Mouse (Mus musculus): ENCODE measurements at regions not wholly inside any gene's neighbourhood (a gene's known extent, or its start where the extent isn't known, plus 50 kb on each side); places are given as distances from the start of the nearest gene placed in this dataset.

DNA sequence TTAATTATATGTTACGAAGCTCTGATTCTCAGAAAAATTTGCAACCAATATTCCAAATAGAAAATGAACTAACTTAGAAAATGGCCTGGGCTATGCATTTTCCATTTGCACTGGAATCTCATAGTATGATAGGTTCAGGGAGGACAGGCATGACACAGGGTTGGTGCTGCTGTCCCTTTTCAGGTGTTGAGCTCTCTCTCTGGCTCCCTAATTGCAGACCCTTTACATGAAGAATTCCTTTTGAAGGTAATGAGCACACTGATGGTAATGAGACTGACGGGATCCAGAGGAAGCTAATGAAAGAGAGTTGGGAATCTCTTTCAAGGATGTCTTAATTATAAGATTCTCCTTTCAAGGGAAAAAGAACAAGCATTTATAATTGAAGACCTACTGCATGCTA lies 87.6 kb downstream of the Serpinb8 start:
- Histone ChIP-seq H3K4me2 (ENCODE audit: low read length) (no peak overlapping the region), H3K9ac (ENCODE audit: low read depth, low read length) (no peak overlapping the region), H3K36me3 (ENCODE audit: control insufficient read depth, insufficient read depth, low read length) (no peaks in the 10 kb centered on the region), H3K4me1 (ENCODE audit: control insufficient read depth, insufficient read depth, low read length) (no peaks in the 10 kb centered on the region), H3K27me3 (ENCODE audit: control insufficient read depth, insufficient read depth, low read depth, low read length) (no peaks in the 10 kb centered on the region), H3K27ac (ENCODE audit: low read length) (no peak overlapping the region), H3K4me3 (ENCODE audit: low read depth, low read length) (no peak overlapping the region), H3K9me3 (replicated peaks; ENCODE audit: control insufficient read depth, low read length, poor library complexity, severe bottlenecking) (no peaks in the 10 kb centered on the region)
- WGBS = 68% methylated on average over 2 of the region's 2 CpGs
- no peak for ATAC-seq

GRCm38 (mm10) chr1:107696858-107697257 lies 107.1 kb downstream of the Serpinb8 start:
- H3K36me3 ChIP-seq (ENCODE audit: control insufficient read depth, insufficient read depth, low read length) = no peaks in the 10 kb centered on the region
- no peaks in the 10 kb centered on the region for H3K27me3 ChIP-seq (ENCODE audit: control insufficient read depth, insufficient read depth, low read depth, low read length)
- no peak overlapping the region for H3K9ac ChIP-seq (ENCODE audit: low read depth, low read length)
- no peak overlapping the region for H3K27ac ChIP-seq (ENCODE audit: low read length)
- no peak overlapping the region for H3K4me2 ChIP-seq (ENCODE audit: low read length)
- WGBS = 15% methylated on average over 2 of the region's 2 CpGs
- ATAC-seq = no peak
- no peaks in the 10 kb centered on the region for H3K4me1 ChIP-seq (ENCODE audit: control insufficient read depth, insufficient read depth, low read length)
- no peak overlapping the region for H3K4me3 ChIP-seq (ENCODE audit: low read depth, low read length)
- no peaks in the 10 kb centered on the region for H3K9me3 ChIP-seq (replicated peaks; ENCODE audit: control insufficient read depth, low read length, poor library complexity, severe bottlenecking)

- Histone ChIP-seq H3K4me3 (ENCODE audit: low read depth, low read length) (no peak overlapping the region), H3K36me3 (ENCODE audit: control insufficient read depth, insufficient read depth, low read length) (no peaks in the 10 kb centered on the region), H3K9me3 (replicated peaks; ENCODE audit: control insufficient read depth, low read length, poor library complexity, severe bottlenecking) (no peaks in the 10 kb centered on the region), H3K4me2 (ENCODE audit: low read length) (no peak overlapping the region), H3K9ac (ENCODE audit: low read depth, low read length) (no peak overlapping the region), H3K27ac (ENCODE audit: low read length) (no peak overlapping the region), H3K4me1 (ENCODE audit: control insufficient read depth, insufficient read depth, low read length) (peaks cover 2% of the 10 kb centered on the region; the same call in 1 of the 2 replicates), H3K27me3 (ENCODE audit: control insufficient read depth, insufficient read depth, low read depth, low read length) (no peaks in the 10 kb centered on the region)
- ATAC-seq = 0 out of 2 replicates have a peak, but pooled peaks have one; percentile 14
These were observed 116.3 kb downstream of the Serpinb8 start for GRCm38 (mm10) chr1:107706108-107706548.

DNA sequence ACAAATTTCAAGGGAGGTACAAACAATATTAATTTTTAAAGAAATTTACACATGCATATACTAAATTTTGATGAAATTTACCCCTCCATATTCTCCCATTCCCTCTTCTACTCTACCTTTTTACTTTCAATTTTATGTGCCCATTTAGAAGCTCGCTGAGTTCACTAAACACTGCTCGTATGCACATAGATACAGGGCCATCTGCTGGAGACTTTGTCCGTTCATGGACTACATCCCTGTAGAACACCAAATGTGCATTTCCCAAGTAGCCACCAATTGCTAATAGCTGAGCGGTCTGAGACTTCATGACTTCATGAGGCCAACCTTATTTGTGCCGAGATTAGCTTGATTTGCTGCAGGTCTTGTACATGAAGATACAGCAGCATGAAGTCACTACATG lies 118.8 kb downstream of the Serpinb8 start:
- H3K27me3 ChIP-seq (ENCODE audit: control insufficient read depth, insufficient read depth, low read depth, low read length) = no peaks in the 10 kb centered on the region
- WGBS = 97% methylated on average over 5 of the region's 5 CpGs
- no peak overlapping the region for H3K4me2 ChIP-seq (ENCODE audit: low read length)
- H3K9ac ChIP-seq (ENCODE audit: low read depth, low read length) = no peak overlapping the region
- H3K4me1 ChIP-seq (ENCODE audit: control insufficient read depth, insufficient read depth, low read length) = peaks cover 2% of the 10 kb centered on the region; the same call in 1 of the 2 replicates
- H3K27ac ChIP-seq (ENCODE audit: low read length) = no peak overlapping the region
- H3K36me3 ChIP-seq (ENCODE audit: control insufficient read depth, insufficient read depth, low read length) = no peaks in the 10 kb centered on the region
- H3K9me3 ChIP-seq (replicated peaks; ENCODE audit: control insufficient read depth, low read length, poor library complexity, severe bottlenecking) = no peaks in the 10 kb centered on the region
- ATAC-seq = no peak
- H3K4me3 ChIP-seq (ENCODE audit: low read depth, low read length) = no peak overlapping the region

- Histone ChIP-seq H3K27ac (ENCODE audit: low read length) (no peak overlapping the region), H3K9me3 (replicated peaks; ENCODE audit: control insufficient read depth, low read length, poor library complexity, severe bottlenecking) (no peaks in the 10 kb centered on the region), H3K27me3 (ENCODE audit: control insufficient read depth, insufficient read depth, low read depth, low read length) (no peaks in the 10 kb centered on the region), H3K4me3 (ENCODE audit: low read depth, low read length) (no peak overlapping the region), H3K9ac (ENCODE audit: low read depth, low read length) (no peak overlapping the region), H3K4me1 (ENCODE audit: control insufficient read depth, insufficient read depth, low read length) (no peaks in the 10 kb centered on the region; the same call in 1 of the 2 replicates), H3K36me3 (ENCODE audit: control insufficient read depth, insufficient read depth, low read length) (no peaks in the 10 kb centered on the region), H3K4me2 (ENCODE audit: low read length) (no peak overlapping the region)
- WGBS = 81% methylated on average over 1 of the region's 1 CpGs
- no peak for ATAC-seq
These were observed 125.1 kb downstream of the Serpinb8 start for GRCm38 (mm10) chr1:107714869-107715268.

- H3K9me3 ChIP-seq (replicated peaks; ENCODE audit: control insufficient read depth, low read length, poor library complexity, severe bottlenecking) = no peaks in the 10 kb centered on the region
- 76% methylated on average over 5 of the region's 5 CpGs for WGBS
These were observed 129.5 kb downstream of the Serpinb8 start for GRCm38 (mm10) chr1:107719304-107719703.

DNA sequence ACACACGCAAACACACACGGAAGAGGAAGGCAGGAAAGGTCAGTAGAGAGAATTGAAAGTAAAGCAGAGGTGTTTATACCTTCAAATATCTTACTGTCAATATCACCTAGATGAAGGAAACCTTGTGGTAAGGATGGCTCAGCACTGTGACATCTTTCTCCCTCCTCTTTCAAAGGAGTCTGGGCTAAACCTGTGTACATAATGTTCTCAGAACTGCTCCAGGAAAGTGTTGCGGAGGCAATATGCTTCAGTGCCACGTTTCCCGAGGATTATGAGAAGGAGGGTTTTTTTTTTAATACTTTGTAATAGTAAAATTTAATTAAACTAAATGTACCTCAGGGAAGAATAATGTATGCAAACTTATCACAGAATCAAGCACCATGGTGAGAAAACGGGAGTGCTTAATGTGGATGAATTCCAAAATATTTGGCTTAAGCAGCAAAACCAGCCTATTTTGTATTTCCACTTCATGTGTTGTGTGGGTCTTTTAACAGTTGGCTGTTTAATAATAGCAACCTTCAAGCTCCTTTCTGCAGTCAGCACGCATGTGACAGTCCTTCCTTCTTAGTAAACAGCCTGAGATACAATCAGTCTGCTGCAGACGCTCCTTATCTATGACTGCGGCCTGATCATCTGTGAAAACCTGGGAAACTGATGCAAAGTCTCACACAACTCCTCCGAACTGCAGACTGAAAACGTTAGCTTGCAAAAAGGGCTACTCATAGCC lies 138.5 kb downstream of the Serpinb8 start:
- WGBS = 77% methylated on average over 10 of the region's 11 CpGs
- Histone ChIP-seq H3K27ac (ENCODE audit: low read length) (no peak overlapping the region), H3K4me3 (ENCODE audit: low read depth, low read length) (no peak overlapping the region), H3K9ac (ENCODE audit: low read depth, low read length) (no peak overlapping the region), H3K4me1 (ENCODE audit: control insufficient read depth, insufficient read depth, low read length) (no peaks in the 10 kb centered on the region), H3K27me3 (ENCODE audit: control insufficient read depth, insufficient read depth, low read depth, low read length) (no peaks in the 10 kb centered on the region), H3K4me2 (ENCODE audit: low read length) (no peak overlapping the region), H3K36me3 (ENCODE audit: control insufficient read depth, insufficient read depth, low read length) (no peaks in the 10 kb centered on the region), H3K9me3 (replicated peaks; ENCODE audit: control insufficient read depth, low read length, poor library complexity, severe bottlenecking) (no peaks in the 10 kb centered on the region)
- ATAC-seq = no peak

More at GRCm38 (mm10) chr1:107719304-107719703, 129.5 kb downstream of the Serpinb8 start:
- Histone ChIP-seq H3K36me3 (ENCODE audit: control insufficient read depth, insufficient read depth, low read length) (no peaks in the 10 kb centered on the region), H3K4me1 (ENCODE audit: control insufficient read depth, insufficient read depth, low read length) (no peaks in the 10 kb centered on the region; the same call in 1 of the 2 replicates), H3K9ac (ENCODE audit: low read depth, low read length) (no peak overlapping the region), H3K4me2 (ENCODE audit: low read length) (no peak overlapping the region), H3K27ac (ENCODE audit: low read length) (no peak overlapping the region), H3K4me3 (ENCODE audit: low read depth, low read length) (no peak overlapping the region), H3K27me3 (ENCODE audit: control insufficient read depth, insufficient read depth, low read depth, low read length) (no peaks in the 10 kb centered on the region)
- ATAC-seq = peak; percentile 54; the same call in 1 of the 2 replicates

DNA sequence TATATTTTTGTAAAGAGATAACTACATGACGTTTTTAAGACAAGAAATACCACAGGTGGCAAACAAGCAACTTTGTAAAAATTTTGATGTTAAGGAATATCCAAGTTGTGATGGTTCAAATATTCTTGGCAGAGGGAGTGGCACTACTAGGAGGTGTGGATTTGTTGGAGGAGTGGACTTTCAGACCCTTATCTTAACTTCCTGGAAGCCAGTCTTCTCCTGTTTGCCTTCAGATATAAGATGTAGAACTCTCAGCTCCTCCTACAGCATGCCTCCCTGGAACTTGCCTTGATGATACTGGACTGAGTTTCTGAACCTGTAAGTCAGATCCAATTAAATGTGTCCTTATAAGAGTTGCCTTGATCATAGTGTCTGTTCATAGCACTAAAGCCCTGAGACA lies 175.5 kb downstream of the Serpinb8 start:
- H3K4me1 ChIP-seq (ENCODE audit: control insufficient read depth, insufficient read depth, low read length) = peaks cover 3% of the 10 kb centered on the region; the same call in 1 of the 2 replicates
- H3K4me2 ChIP-seq (ENCODE audit: low read length) = no peak overlapping the region
- no peak overlapping the region for H3K27ac ChIP-seq (ENCODE audit: low read length)
- H3K27me3 ChIP-seq (ENCODE audit: control insufficient read depth, insufficient read depth, low read depth, low read length) = no peaks in the 10 kb centered on the region
- no peak overlapping the region for H3K4me3 ChIP-seq (ENCODE audit: low read depth, low read length)
- no peaks in the 10 kb centered on the region for H3K9me3 ChIP-seq (replicated peaks; ENCODE audit: control insufficient read depth, low read length, poor library complexity, severe bottlenecking)
- no peak for ATAC-seq
- H3K36me3 ChIP-seq (ENCODE audit: control insufficient read depth, insufficient read depth, low read length) = no peaks in the 10 kb centered on the region
- no peak overlapping the region for H3K9ac ChIP-seq (ENCODE audit: low read depth, low read length)
- 90% methylated on average over 1 of the region's 1 CpGs for WGBS

DNA sequence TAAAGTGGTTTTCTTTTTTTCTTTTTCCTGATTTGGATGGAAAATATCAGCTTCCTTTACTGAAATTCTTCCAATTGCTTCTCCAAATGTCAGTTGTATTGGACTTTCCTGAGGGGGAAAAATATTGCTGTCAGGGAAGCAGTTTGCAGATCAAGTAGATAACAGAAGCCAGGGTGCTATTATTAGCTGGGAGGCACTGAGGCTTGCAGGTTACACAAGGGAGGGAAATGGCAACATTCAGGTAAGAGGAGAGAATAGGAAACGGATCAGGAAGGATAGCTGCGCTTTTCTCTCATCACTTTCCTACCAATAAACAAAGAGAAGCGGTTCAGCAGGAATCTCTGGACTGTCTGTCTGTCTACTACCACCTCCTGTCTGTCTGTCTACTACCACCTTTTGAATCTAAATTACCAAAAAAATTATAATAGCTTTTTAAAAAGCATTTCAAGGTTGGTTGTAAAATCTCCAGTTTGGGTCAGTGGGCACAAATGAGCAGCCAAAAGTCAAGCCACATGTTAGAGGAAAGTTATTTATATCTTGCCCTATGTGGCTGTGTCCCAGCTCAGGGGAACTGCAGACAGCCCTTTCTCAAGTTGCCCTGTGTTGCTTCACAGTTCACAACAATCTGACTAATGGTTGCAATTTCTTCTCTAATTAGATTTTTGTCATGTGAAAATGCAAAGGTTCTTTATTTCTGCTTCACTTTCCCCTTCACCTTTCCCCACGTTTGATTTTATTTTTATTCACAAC lies 177.6 kb downstream of the Serpinb8 start:
- peaks cover 3% of the 10 kb centered on the region; the same call in 1 of the 2 replicates for H3K4me1 ChIP-seq (ENCODE audit: control insufficient read depth, insufficient read depth, low read length)
- no peak overlapping the region for H3K9ac ChIP-seq (ENCODE audit: low read depth, low read length)
- H3K4me2 ChIP-seq (ENCODE audit: low read length) = no peak overlapping the region
- no peaks in the 10 kb centered on the region for H3K27me3 ChIP-seq (ENCODE audit: control insufficient read depth, insufficient read depth, low read depth, low read length)
- H3K4me3 ChIP-seq (ENCODE audit: low read depth, low read length) = no peak overlapping the region
- H3K27ac ChIP-seq (ENCODE audit: low read length) = peak overlapping the region; percentile 47
- no peaks in the 10 kb centered on the region for H3K36me3 ChIP-seq (ENCODE audit: control insufficient read depth, insufficient read depth, low read length)
- WGBS = 61% methylated on average over 4 of the region's 4 CpGs
- no peak for ATAC-seq
- H3K9me3 ChIP-seq (replicated peaks; ENCODE audit: control insufficient read depth, low read length, poor library complexity, severe bottlenecking) = no peaks in the 10 kb centered on the region

Measured in midbrain, embryonic 16.5 days (tissue).